Mouse (Mus musculus): ENCODE data around the gene Tbccd1.

Tbccd1 gene

DNA sequence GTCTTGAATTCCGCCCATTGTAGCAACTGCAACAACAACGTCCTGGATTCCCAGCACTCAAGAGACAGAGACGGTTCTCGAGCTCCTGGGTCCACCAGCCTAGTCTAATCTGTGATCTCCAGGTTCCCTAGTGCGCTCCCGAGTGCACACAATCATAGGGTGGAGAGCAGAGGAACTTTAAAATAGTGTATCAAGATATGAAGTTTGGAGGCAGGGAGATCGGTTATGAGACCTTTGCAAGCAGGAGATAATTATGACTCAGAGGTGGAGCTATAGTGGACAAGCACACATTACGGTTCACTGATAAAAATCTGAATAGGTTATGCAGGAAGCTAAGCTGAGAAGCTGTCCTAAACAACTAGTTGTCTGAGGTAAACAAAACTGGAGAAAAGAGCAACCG lies 696 bp downstream of the Tbccd1 start:
- DNase-seq (ENCODE audit: low spot score) = peak; percentile 67

DNA sequence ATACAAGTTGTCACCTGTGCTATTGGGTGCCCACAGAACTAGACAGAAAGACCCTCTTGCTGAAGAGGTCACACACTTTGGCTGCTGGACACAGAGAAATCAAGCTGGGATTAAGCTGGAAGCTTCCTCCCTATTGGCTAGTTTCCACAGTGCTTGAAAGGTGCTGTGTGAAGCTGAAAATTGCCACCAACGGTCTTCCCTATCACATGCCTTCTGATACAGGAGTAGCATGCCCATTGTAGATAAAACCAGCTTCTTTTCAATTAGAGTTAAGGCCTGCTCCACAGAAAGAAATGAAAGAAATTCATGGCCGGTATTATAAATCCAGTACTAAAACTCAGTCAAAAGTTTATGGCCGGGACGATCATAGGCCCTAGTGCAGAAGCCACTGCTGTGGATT lies 4.8 kb downstream of the Tbccd1 start:
- DNase-seq (ENCODE audit: low spot score) = peak; percentile 57

- no peak for DNase-seq (ENCODE audit: low spot score)
Measured at GRCm38 (mm10) chr16:22848331-22848730, 9.1 kb downstream of the Tbccd1 start.

- DNase-seq (ENCODE audit: low spot score) = no peak
Measured at GRCm38 (mm10) chr16:22847686-22848085, 9.8 kb downstream of the Tbccd1 start.

- DNase-seq (ENCODE audit: low spot score) = no peak
Measured at GRCm38 (mm10) chr16:22845481-22845880, 12.0 kb downstream of the Tbccd1 start.

DNA sequence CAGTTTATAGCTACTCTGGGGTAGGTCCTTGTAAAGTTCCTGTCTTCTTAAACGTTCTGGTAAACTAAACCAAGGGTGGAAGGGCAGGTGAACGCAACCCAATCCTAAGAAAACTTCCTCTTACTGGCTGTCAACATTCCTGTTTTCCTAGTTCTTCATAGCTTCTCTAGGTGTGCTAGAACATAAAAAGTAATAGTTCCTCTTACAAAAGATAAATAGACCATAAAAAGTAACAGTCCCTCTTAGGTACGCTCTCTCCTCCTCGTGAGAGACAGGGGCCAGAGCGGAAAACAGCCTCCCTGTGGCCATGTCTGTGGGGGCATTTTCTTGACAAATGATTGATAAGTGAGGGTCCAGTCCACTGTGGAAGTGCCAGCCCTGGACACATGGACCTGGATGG lies 12.6 kb downstream of the Tbccd1 start:
- DNase-seq (ENCODE audit: low spot score) = no peak

DNA sequence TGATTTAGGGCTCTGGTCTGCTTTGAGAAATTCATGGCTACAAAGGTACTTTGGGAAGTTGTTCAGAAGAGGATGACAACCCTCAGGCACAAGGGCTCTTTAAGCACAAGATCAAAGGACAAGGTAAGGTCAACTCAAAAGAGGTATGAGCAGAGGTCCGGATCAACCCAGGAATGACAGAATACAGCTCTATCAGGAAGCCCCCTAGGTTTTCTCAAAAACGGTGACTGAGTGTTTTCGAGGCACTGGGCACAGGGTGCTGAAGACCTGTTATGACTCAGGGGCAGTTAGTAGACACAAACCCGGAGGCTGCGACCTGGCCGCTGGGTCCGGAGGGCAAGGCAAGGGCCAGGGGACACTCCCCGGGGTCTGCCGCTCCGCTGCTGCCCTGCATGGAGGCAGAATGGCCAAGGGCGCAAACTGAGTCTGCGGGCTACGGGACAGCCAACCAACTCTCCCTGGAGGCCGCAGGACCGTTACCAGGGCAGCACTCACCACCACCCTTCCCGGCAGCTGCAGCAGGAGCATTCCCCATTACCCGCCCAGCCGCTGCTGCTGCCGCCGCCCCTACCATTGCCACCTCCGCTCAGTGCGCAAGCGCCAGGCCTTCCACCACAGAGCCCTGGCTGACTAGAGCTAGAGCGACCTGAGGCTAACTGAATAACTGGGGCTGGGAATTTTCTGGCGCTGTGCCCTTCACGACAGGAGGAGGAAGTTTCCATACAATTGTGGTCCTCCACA lies 13.2 kb downstream of the Tbccd1 start:
- DNase-seq (ENCODE audit: low spot score) = peak; percentile 58

GRCm38 (mm10) chr16:22842871-22843270 lies 14.6 kb downstream of the Tbccd1 start:
- DNase-seq (ENCODE audit: low spot score) = no peak

DNA sequence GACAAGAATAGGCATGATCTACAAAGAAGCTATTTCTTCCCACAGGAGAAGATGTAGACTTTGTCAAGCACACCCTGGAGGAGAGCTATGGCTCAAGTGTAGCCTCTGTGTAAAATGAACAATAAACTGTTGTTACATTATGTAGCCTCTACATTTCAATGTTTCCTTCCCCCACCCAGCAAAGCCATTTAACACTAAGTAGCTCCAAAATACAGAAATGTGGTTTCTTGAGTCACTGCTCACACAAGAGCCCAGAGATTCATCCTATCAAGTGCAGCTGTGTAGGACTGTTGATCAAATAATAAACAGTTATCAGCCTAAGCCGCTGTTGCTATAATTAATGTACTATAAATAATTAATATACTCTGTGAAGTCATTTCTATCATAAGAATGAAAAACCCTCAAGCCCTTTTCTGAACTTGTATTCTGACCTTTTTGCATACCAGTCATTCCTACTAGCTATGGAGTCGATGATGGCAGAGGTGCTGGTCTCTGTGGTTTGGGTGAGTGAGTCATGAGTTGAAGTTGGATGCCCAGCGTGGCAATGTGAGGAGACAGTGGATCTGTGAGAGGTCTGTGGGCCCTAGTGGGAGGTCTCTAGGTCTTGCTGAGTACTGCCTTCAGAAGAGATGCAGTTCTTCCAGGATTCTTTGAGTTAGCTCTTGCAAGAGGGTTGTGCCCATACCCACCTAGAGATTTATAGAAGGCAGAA lies 18.2 kb downstream of the Tbccd1 start:
- no peak for DNase-seq (ENCODE audit: low spot score)

GRCm38 (mm10) chr16:22832932-22833525 lies 24.4 kb downstream of the Tbccd1 start:
- DNase-seq (ENCODE audit: low spot score) = no peak

DNA sequence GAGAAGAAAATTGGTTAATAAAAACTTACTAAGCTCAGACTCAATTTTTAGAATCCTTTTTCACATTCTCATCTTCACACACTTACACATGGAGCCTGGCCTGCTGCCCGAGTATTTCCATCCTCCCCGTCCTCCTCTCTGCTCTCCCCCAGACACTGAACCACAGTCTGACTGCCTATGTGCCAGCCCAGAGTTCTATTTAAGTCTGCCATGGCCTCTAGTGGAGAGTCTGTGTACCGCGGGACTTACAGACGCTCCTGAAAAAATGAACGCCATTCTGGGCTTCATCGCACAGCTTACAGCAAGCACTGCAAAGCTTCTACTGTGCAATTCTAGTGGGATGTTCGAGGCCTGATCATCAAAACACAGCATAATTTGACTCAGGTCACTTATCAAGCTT lies 36.7 kb downstream of the Tbccd1 start:
- no peak for DNase-seq (ENCODE audit: low spot score)

DNA sequence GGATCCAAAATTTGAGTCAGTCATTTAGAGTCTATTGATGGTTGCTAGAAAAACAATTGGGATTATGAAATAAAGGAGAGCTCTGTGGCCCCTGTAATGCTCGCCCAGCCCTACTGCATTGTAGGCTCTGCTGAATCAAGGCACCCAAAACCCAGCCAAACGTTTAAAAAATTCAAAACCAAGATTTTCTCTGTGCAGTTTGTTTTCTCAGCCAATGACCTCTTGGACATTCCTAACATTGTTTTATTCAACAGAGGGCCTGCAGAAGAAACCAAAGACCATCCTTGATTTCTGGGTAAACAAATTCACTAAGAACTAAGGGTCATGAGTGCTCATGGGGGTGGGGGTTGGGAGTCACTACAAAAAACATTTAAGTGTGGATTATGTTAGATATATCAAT lies 46.0 kb downstream of the Tbccd1 start, which contains the start of gene Crygs:
Gene Crygs (minus strand): TSS at position 101 of the 400 bp plus-strand sequence.
- DNase-seq (ENCODE audit: low spot score) = no peak

GRCm38 (mm10) chr16:22807468-22808070 lies 49.9 kb downstream of the Tbccd1 start:
- peak; percentile 53 for DNase-seq (ENCODE audit: low spot score)

- DNase-seq (ENCODE audit: low spot score) = no peak
Measured at GRCm38 (mm10) chr16:22802786-22803185, 54.7 kb downstream of the Tbccd1 start.

DNA sequence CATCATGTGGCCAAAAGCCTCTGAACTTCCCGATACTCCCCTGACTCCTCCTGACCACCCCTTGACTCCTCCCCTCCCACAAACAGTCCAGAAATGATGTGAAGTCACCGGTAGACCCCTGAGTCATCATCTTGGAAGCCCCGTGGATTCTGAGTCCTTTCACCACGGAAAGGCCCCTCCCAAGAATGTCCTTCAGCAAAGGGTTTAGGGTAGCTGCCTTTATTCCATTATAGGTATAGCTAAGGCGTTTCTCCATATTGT lies 56.7 kb downstream of the Tbccd1 start:
- no peak for DNase-seq (ENCODE audit: low spot score)

GRCm38 (mm10) chr16:22800026-22800848 lies 57.2 kb downstream of the Tbccd1 start:
- no peak for DNase-seq (ENCODE audit: low spot score)

DNA sequence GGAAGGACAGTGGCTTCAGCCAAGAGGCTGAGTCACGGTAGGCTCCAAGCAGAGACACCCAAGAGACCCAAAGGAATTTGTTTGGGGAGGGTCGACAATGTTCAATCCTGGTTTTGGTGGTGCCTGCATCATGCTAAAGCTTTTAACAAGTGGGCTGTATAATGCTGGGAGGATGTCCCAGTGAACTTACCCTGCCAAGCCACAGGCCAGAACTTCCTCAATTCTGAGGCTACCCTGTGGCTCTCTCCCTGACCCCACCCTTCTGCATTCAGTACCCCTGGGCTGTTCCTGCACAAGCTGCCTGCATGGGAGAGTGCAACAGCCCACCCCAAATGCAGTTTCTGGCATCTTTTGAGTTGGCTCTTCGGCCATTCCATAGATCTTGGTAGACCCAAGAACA lies 58.9 kb downstream of the Tbccd1 start:
- no peak for DNase-seq (ENCODE audit: low spot score)

- no peak for DNase-seq (ENCODE audit: low spot score)
Measured at GRCm38 (mm10) chr16:22797521-22797920, 59.9 kb downstream of the Tbccd1 start.

- DNase-seq (ENCODE audit: low spot score) = no peak
Measured at GRCm38 (mm10) chr16:22795497-22795896, 62.0 kb downstream of the Tbccd1 start.

- no peak for DNase-seq (ENCODE audit: low spot score)
Measured at GRCm38 (mm10) chr16:22791235-22791634, 66.2 kb downstream of the Tbccd1 start.

DNA sequence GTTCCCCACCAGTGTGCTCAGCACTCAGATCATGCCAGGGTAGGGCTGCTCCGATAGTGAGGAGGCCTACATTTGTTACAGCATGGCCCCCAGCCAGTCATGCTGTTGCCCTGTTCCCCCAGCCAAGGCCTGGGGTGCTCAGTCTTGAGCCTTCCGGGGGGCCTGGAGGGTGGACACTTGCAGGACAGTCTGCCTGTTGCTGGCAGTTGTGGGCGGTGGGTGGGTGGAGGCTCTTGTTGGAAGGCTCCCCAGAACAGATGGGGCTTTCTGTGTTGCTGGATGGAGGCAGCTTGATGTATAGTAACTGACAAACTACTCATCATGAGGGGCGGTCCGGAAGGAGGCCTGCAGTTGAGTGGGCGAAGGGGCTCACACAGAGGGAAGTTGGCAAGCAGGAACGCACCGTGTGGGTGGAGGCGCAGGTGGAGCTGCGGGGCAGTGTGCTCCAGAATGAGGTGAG lies 67.5 kb downstream of the Tbccd1 start:
- no peak for DNase-seq (ENCODE audit: low spot score)

- no peak for DNase-seq (ENCODE audit: low spot score)
Measured at GRCm38 (mm10) chr16:22782686-22783085, 74.8 kb downstream of the Tbccd1 start.

Data from c-Kit-positive CD71-positive TER-119-positive erythroid progenitor cells, embryonic 14.5 days (primary cell).